Mouse (Mus musculus) thymus, adult 2 months (tissue): ENCODE measurements around the gene Nacad. TPM values are rescaled to one million over a fixed set of nuclear protein-coding genes. Genes with fewer than 3 reads are reported as not detected.

Source experiments
- DNase-seq: peaks from one replicate; pipeline ENCODE4 v3.0.0; 2021
- H3K27ac ChIP-seq: fragments of 200-500 bp; 2 replicates; pipeline ENCODE4 v1.5.1; 2012; ENCODE audit warnings: low read length, control low read depth; ENCODE audit not compliant: control insufficient read depth, insufficient read depth
- H3K27me3 ChIP-seq: fragments of 200-500 bp; 2 replicates; pipeline ENCODE4 v1.6.1; 2012; ENCODE audit warnings: mild to moderate bottlenecking, low read length, moderate library complexity, mixed read lengths; ENCODE audit not compliant: control insufficient read depth, insufficient read depth
- H3K36me3 ChIP-seq: fragments of 200-500 bp; 2 replicates; pipeline ENCODE4 v1.6.1; 2012; ENCODE audit warnings: mild to moderate bottlenecking, low read length, moderate library complexity; ENCODE audit not compliant: control insufficient read depth, insufficient read depth
- H3K4me1 ChIP-seq: fragments of 200-500 bp; replicated peaks from 2 replicates; pipeline ENCODE4 v1.6.1; 2012; ENCODE audit warnings: low read length; ENCODE audit not compliant: control insufficient read depth, insufficient read depth
- H3K4me3 ChIP-seq: fragments of 200-500 bp; 2 replicates; pipeline ENCODE4 v1.5.1; 2012; ENCODE audit warnings: mild to moderate bottlenecking, low read length, control low read depth, moderate library complexity; ENCODE audit not compliant: control insufficient read depth, insufficient read depth
- CTCF ChIP-seq: fragments of 200-500 bp; IDR thresholded peaks from 2 replicates; pipeline ENCODE4 v1.5.1; 2012; ENCODE audit warnings: mild to moderate bottlenecking, control low read depth, low read length, moderate library complexity, borderline replicate concordance; ENCODE audit not compliant: control insufficient read depth, poor library complexity, insufficient read depth; ENCODE audit errors: extremely low read depth
- POLR2A ChIP-seq: fragments of 200-500 bp; IDR thresholded peaks from 2 replicates; pipeline ENCODE4 v1.6.1; 2012; ENCODE audit warnings: mild to moderate bottlenecking, low read length, control low read depth, moderate library complexity; ENCODE audit not compliant: control insufficient read depth, poor library complexity, insufficient read depth; ENCODE audit errors: extremely low read depth
- WGBS: fragments of 180-500 bp; shearing (Covaris S2); methylation state at CpG from one replicate; pipeline ENCODE4 v1.1.7; 2018; 5-methylcytosine and 5-hydroxymethylcytosine counted together
- polyA plus RNA-seq: library from polyadenylated mRNA; depleted of rRNA; stranded (reverse); fragments of >200 nt; gene quantifications from 2 replicates; pipeline ENCODE4 v1.2.3, GENCODE M21; 2012

Nacad gene
- polyA plus RNA-seq, 1 experiment: 0.36 TPM

DNA sequence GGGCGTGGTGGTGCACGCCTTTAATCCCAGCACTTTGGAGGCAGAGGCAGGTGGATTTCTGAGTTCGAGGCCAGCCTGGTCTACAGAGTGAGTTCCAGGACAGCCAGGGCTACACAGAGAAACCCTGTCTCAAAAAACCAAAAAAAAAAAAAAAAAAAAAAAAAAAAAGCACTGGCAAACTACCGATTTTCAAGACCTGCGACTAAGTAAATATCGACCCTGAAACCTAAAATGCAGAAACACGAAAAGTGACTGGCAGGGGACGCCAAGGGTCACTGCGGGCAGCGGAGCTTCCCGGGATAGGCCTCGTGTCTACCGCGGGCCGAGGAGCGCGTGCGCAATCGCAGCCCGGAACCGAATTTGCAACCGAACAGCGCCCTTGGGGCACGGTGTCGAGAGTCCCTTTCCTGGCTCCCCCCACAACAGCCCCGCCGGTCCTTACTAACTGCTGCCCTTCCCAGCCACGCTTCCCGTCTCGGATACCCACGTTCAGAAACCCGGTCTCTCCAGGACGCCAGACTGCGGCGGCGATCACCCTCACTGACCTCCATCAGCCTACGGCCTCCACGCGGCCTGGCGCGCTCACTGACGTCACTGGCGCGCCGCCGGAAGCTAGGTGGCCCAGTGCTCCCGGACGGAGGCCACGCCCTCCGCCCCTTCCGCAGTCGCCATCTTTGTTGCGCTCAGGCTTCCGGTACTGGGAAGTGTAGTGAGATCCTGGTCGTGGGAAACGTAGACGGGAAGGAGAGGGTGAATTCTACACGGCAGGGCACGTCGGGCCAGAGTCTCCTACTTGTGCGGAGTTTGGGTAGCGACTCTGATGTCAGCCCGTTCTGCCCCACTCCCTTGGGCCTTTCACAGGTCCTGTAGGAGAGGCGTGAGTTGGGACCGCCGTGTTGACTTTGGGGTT is 19.9 kb upstream of the Nacad start, which contains the start of gene Tbrg4:
TSS of gene Tbrg4 (minus strand) at position 590 of the 910 bp plus-strand sequence.
- DNase-seq: peak; percentile 88
- WGBS: under 1% methylated on average over 66 of the region's 66 CpGs
- H3K4me1 ChIP-seq: peaks cover 17% of the 10 kb centered on the region
- peaks cover 20% of the 10 kb centered on the region for H3K36me3 ChIP-seq
- H3K27me3 ChIP-seq: no peaks in the 10 kb centered on the region
- peak within 1 kb of the TSS; percentile 93 for H3K4me3 ChIP-seq
- TF ChIP-seq POLR2A (peak; percentile 95), CTCF (peak; percentile 46; the same call in 1 of the 2 replicates)
- H3K27ac ChIP-seq: peak within 1 kb of the TSS; percentile 62

DNA sequence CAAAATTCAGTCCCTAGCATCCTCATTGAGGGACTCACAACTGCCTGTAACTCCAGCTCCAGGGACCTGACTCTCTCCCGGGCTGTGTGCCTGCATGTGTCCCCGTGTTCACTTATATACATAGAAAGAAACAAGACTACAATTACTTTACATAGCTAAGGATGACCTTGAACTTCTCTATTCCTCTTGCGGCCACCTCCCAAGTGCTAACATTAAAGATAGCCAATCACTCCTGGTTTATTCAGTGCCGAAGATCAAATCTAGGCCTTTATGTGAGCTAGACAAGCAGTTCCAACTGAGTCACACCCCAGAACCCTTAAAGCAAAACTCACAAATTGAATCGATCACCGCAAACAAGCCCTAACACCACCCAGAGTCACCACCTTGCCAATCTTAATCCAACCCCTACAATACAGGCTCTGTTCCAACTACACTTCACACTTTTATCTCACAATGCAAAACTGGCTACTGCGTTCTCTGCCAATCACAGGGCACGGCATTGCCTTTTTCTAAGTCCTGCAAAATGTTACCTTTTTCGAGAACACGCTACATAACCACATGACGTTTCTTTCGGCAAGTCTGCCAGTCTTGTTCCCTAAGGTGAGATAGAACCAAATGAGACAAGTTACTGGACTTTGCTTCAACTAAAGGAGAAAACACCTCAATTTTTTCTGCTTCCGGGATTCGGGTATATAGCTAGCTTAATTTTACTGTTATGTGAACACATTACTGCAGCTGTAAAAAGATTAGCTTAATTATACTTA is 18.9 kb upstream of the Nacad start:
- TF ChIP-seq POLR2A (no peak), CTCF (no peak)
- Histone ChIP-seq H3K4me1 (peaks cover 17% of the 10 kb centered on the region), H3K27ac (no peak overlapping the region), H3K4me3 (peak overlapping the region; percentile 93), H3K36me3 (peaks cover 25% of the 10 kb centered on the region), H3K27me3 (no peaks in the 10 kb centered on the region)
- no peak for DNase-seq
- 59% methylated on average over 14 of the region's 14 CpGs for WGBS

DNA sequence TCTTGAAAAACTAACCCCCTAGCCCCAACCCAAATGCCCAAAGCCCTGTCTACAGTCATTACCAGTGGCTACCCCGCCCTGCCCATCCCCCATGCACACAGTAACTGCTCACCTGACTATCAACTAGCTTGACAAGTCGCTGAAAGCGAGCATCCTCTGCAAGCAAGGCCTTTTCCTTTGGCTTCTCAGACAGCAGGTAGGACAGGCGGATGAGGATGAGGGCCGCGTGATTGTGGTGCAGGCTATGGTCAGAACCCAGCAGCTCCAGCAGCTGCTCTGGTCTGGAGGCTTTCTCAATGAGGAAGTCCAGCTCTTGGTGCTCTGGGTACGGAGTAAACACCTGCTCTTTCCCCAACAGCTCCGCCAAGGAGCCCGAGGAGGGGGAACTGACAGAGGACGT is 17.9 kb upstream of the Nacad start:
- 52% methylated on average over 10 of the region's 10 CpGs for WGBS
- no peak for TF ChIP-seq POLR2A
- no peak for TF ChIP-seq CTCF
- Histone ChIP-seq H3K4me1 (peaks cover 17% of the 10 kb centered on the region), H3K27ac (no peak overlapping the region), H3K36me3 (peaks cover 36% of the 10 kb centered on the region), H3K27me3 (no peaks in the 10 kb centered on the region), H3K4me3 (no peak overlapping the region)
- DNase-seq: no peak

DNA sequence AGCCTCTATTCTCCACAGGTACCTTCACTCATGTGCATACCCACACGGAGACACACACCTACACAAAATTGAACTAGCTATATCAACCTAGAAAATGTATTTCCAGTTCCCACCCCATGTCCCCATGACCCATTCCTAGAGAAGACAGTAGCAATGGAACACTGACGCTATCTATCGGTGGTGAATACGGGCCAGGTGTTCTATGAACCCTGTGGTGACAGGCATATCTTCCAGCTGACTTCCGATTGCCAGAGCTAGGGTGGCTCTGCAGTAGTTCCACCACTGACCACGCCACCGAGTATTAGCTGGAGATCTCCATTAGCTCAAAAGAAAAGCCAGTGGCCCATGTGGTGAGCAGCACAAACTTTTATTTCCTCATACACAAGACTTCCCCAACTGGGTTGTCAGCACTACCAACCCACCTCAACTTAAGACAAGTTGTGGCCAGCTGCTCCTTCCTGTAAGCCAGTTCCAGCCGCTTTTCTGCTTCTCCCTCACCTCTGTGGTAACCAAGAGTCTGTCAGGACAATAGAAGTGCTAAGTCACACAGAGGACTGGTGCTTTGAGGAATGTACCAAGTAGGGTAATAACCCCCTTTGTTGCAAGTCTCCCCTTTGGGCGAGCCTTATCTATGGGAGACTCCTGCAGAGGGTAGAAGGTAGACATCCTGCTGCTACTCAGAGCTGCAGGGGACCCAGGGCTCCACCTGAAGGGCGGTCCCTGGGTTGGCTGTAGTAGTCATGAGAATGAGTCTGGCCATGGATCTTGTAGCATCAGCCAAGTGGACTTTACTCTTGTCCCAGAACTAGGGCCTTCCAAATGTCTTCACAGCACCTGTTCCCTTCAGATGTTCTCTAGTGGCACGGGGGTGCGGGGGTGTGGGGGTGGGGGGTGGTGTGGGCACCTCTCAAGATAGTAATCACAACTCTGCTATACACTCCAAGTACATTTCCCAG is 9.7 kb upstream of the Nacad start:
- Histone ChIP-seq H3K4me3 (no peak overlapping the region), H3K27me3 (no peaks in the 10 kb centered on the region), H3K36me3 (peaks cover 49% of the 10 kb centered on the region), H3K27ac (no peak overlapping the region), H3K4me1 (no peaks in the 10 kb centered on the region)
- no peak for DNase-seq
- no peak for TF ChIP-seq CTCF
- no peak for TF ChIP-seq POLR2A
- 61% methylated on average over 12 of the region's 12 CpGs for WGBS

DNA sequence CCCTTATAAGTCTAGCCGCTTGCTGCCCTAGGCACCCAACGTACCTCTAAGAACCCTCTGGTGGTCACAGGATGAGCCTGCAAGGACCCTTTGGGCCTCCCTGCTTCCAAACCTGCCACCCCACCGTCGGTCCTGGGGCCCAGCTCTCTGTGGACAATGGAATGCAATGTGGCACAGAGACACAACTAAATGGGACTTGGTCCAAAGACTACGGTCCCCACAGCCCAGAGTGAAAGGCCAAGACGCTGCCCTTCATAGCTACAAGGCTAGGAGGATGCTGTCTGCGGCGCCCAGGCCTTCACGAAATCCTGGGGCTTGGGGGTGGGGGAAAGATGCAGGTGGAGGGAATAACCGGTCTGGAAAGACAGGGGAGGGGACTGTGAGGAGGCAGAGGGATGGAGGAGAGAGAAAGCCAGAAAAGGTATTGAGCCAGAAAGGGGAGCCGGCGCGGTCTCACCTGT is 802 bp downstream of the Nacad start:
- no peak overlapping the region for H3K4me3 ChIP-seq
- H3K4me1 ChIP-seq: no peaks in the 10 kb centered on the region
- no peaks in the 10 kb centered on the region for H3K36me3 ChIP-seq
- no peak overlapping the region for H3K27ac ChIP-seq
- 38% methylated on average over 13 of the region's 13 CpGs for WGBS
- TF ChIP-seq CTCF (no peak), POLR2A (no peak)
- H3K27me3 ChIP-seq: peaks cover 3% of the 10 kb centered on the region; the same call in 1 of the 2 replicates
- DNase-seq: no peak

DNA sequence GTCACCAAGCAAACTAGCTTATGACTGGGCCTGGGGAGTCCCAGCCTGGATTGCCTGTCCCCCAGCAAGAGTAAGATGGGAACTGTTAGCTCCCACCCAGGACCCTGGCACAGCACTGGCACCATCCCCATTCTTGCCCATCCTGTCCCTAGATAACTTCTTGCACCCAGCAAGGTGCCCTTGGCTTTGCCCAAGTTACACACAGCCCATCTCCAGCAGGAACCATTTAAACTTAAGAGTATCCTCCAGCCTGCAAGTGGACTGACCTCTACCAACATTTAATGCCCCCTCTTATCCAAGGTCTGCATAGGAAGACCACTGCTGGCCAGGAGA is 1.3 kb downstream of the Nacad start:
- Histone ChIP-seq H3K27me3 (peaks cover 3% of the 10 kb centered on the region; the same call in 1 of the 2 replicates), H3K4me3 (no peak overlapping the region), H3K4me1 (no peaks in the 10 kb centered on the region), H3K27ac (no peak overlapping the region), H3K36me3 (no peaks in the 10 kb centered on the region)
- TF ChIP-seq POLR2A: no peak
- no peak for TF ChIP-seq CTCF
- no peak for DNase-seq
